Mouse (Mus musculus) neural tube, embryonic 14.5 days (tissue): ENCODE measurements at regions not wholly inside any gene's neighbourhood (a gene's known extent, or its start where the extent isn't known, plus 50 kb on each side); places are given as distances from the start of the nearest gene placed in this dataset.

Experiments
- ATAC-seq: fragments of 200-750 bp; cut with Nextera tagmentation; 2 replicates; pipeline ENCODE4 v1.8.0; 2017; ENCODE audit warnings: low read depth, mild to moderate bottlenecking, moderate TSS enrichment, moderate library complexity
- H3K27ac ChIP-seq: fragments of 300-500 bp; sonication (generic); 2 replicates; pipeline ENCODE4 v1.5.1; 2014; ENCODE audit warnings: low read depth, mild to moderate bottlenecking, control low read depth, low read length, moderate library complexity, mixed read lengths
- H3K27me3 ChIP-seq: fragments of 300-500 bp; sonication (generic); 2 replicates; pipeline ENCODE4 v1.6.1; 2014; ENCODE audit warnings: low read length; ENCODE audit not compliant: control insufficient read depth, insufficient read depth
- H3K36me3 ChIP-seq: fragments of 300-500 bp; sonication (generic); 2 replicates; pipeline ENCODE4 v1.6.1; 2014; ENCODE audit warnings: low read length, mixed read lengths; ENCODE audit not compliant: control insufficient read depth, insufficient read depth
- H3K4me1 ChIP-seq: fragments of 300-500 bp; sonication (generic); 2 replicates; pipeline ENCODE4 v1.6.1; 2014; ENCODE audit warnings: low read length; ENCODE audit not compliant: control insufficient read depth, insufficient read depth
- H3K4me2 ChIP-seq: fragments of 300-500 bp; sonication (generic); 2 replicates; pipeline ENCODE4 v1.6.1; 2014; ENCODE audit warnings: mild to moderate bottlenecking, low read depth, low read length, control low read depth
- H3K4me3 ChIP-seq: fragments of 300-500 bp; sonication (generic); 2 replicates; pipeline ENCODE4 v1.5.1; 2014; ENCODE audit warnings: low read depth, low read length, control low read depth, mixed read lengths
- H3K9ac ChIP-seq: fragments of 300-500 bp; sonication (generic); replicated peaks from 2 replicates; pipeline ENCODE4 v1.6.1; 2014; ENCODE audit warnings: low read depth, mild to moderate bottlenecking, control low read depth, low read length, mixed read lengths
- H3K9me3 ChIP-seq: fragments of 300-500 bp; sonication (generic); 2 replicates; pipeline ENCODE4 v1.6.1; 2016; ENCODE audit warnings: low read length; ENCODE audit not compliant: control insufficient read depth
- WGBS: fragments of 180-500 bp; shearing (Covaris S2); extraction: QIAGEN DNeasy Blood & Tissue Kit; methylation state at CpG from one replicate; pipeline ENCODE4 v1.1.7; 2014; 5-methylcytosine and 5-hydroxymethylcytosine counted together

- WGBS, result 31% methylated on average over 5 of the region's 5 CpGs
- no peak overlapping the region for H3K9ac ChIP-seq
- no peaks in the 10 kb centered on the region for H3K27me3 ChIP-seq
- H3K4me3 ChIP-seq, result no peak overlapping the region
- no peaks in the 10 kb centered on the region for H3K36me3 ChIP-seq
- H3K4me2 ChIP-seq, result no peak overlapping the region
- no peak overlapping the region for H3K27ac ChIP-seq
- no peaks in the 10 kb centered on the region for H3K9me3 ChIP-seq
- peaks cover 9% of the 10 kb centered on the region; the same call in 1 of the 2 replicates for H3K4me1 ChIP-seq
- 0 out of 2 replicates have a peak, but pooled peaks have one; percentile 35 for ATAC-seq
Measured at GRCm38 (mm10) chr5:128522667-128523066, 78.0 kb upstream of the Fzd10 start.

- ATAC-seq, result no peak
- H3K27ac ChIP-seq, result no peak overlapping the region
- H3K4me1 ChIP-seq, result no peaks in the 10 kb centered on the region
- no peak overlapping the region for H3K4me2 ChIP-seq
- no peak overlapping the region for H3K9ac ChIP-seq
- WGBS, result 51% methylated on average over 8 of the region's 8 CpGs
- H3K27me3 ChIP-seq, result no peaks in the 10 kb centered on the region
- H3K4me3 ChIP-seq, result no peak overlapping the region
- no peaks in the 10 kb centered on the region for H3K9me3 ChIP-seq
- H3K36me3 ChIP-seq, result no peaks in the 10 kb centered on the region
Measured at GRCm38 (mm10) chr5:128517336-128517735, 83.3 kb upstream of the Fzd10 start.

GRCm38 (mm10) chr5:128515343-128515742 lies 82.5 kb upstream of the Tmem132d start:
- no peak overlapping the region for H3K9ac ChIP-seq
- H3K36me3 ChIP-seq, result no peaks in the 10 kb centered on the region
- no peaks in the 10 kb centered on the region for H3K9me3 ChIP-seq
- H3K4me3 ChIP-seq, result no peak overlapping the region
- WGBS, result 5% methylated on average over 2 of the region's 2 CpGs
- no peak overlapping the region for H3K27ac ChIP-seq
- H3K27me3 ChIP-seq, result no peaks in the 10 kb centered on the region
- H3K4me1 ChIP-seq, result no peaks in the 10 kb centered on the region
- no peak overlapping the region for H3K4me2 ChIP-seq
- ATAC-seq, result no peak

GRCm38 (mm10) chr5:128513261-128513660 lies 80.4 kb upstream of the Tmem132d start:
- 78% methylated on average over 14 of the region's 14 CpGs for WGBS
- H3K4me3 ChIP-seq, result no peak overlapping the region
- ATAC-seq, result no peak
- H3K27me3 ChIP-seq, result no peaks in the 10 kb centered on the region
- no peaks in the 10 kb centered on the region for H3K9me3 ChIP-seq
- H3K27ac ChIP-seq, result no peak overlapping the region
- H3K9ac ChIP-seq, result no peak overlapping the region
- no peaks in the 10 kb centered on the region for H3K4me1 ChIP-seq
- no peaks in the 10 kb centered on the region for H3K36me3 ChIP-seq
- H3K4me2 ChIP-seq, result no peak overlapping the region

GRCm38 (mm10) chr5:128512606-128513005 lies 79.7 kb upstream of the Tmem132d start:
- Histone ChIP-seq H3K27me3 (no peaks in the 10 kb centered on the region), H3K27ac (no peak overlapping the region), H3K4me1 (no peaks in the 10 kb centered on the region), H3K4me3 (no peak overlapping the region), H3K9ac (no peak overlapping the region), H3K36me3 (no peaks in the 10 kb centered on the region), H3K9me3 (no peaks in the 10 kb centered on the region), H3K4me2 (no peak overlapping the region)
- no peak for ATAC-seq
- WGBS, result 91% methylated on average over 9 of the region's 9 CpGs

- Histone ChIP-seq H3K4me1 (no peaks in the 10 kb centered on the region), H3K9me3 (no peaks in the 10 kb centered on the region), H3K9ac (no peak overlapping the region), H3K4me2 (no peak overlapping the region), H3K27ac (no peak overlapping the region), H3K36me3 (no peaks in the 10 kb centered on the region), H3K27me3 (no peaks in the 10 kb centered on the region), H3K4me3 (no peak overlapping the region)
- WGBS, result 7% methylated on average over 4 of the region's 4 CpGs
- ATAC-seq, result no peak
Measured at GRCm38 (mm10) chr5:128504502-128504901, 71.6 kb upstream of the Tmem132d start.

- Histone ChIP-seq H3K27me3 (no peaks in the 10 kb centered on the region), H3K4me1 (no peaks in the 10 kb centered on the region), H3K9me3 (no peaks in the 10 kb centered on the region), H3K9ac (no peak overlapping the region), H3K36me3 (no peaks in the 10 kb centered on the region), H3K27ac (no peak overlapping the region), H3K4me2 (no peak overlapping the region), H3K4me3 (no peak overlapping the region)
- ATAC-seq, result no peak
- WGBS, result 56% methylated on average over 9 of the region's 9 CpGs
Measured at GRCm38 (mm10) chr5:128499488-128499887, 66.6 kb upstream of the Tmem132d start.

- WGBS, result 64% methylated on average over 5 of the region's 5 CpGs
- H3K9ac ChIP-seq, result no peak overlapping the region
- H3K27ac ChIP-seq, result no peak overlapping the region
- no peak overlapping the region for H3K4me2 ChIP-seq
- no peaks in the 10 kb centered on the region for H3K4me1 ChIP-seq
- no peak overlapping the region for H3K4me3 ChIP-seq
- H3K27me3 ChIP-seq, result no peaks in the 10 kb centered on the region
- no peaks in the 10 kb centered on the region for H3K9me3 ChIP-seq
- H3K36me3 ChIP-seq, result no peaks in the 10 kb centered on the region
- no peak for ATAC-seq
Measured at GRCm38 (mm10) chr5:128499033-128499432, 66.2 kb upstream of the Tmem132d start.

GRCm38 (mm10) chr5:128492541-128492940 lies 59.7 kb upstream of the Tmem132d start:
- Histone ChIP-seq H3K4me2 (no peak overlapping the region), H3K4me1 (no peaks in the 10 kb centered on the region), H3K9ac (no peak overlapping the region), H3K27me3 (no peaks in the 10 kb centered on the region), H3K9me3 (no peaks in the 10 kb centered on the region), H3K4me3 (no peak overlapping the region), H3K27ac (no peak overlapping the region), H3K36me3 (no peaks in the 10 kb centered on the region)
- ATAC-seq, result no peak
- WGBS, result 88% methylated on average over 5 of the region's 5 CpGs

GRCm38 (mm10) chr5:128491155-128491554 lies 58.3 kb upstream of the Tmem132d start:
- H3K9ac ChIP-seq, result no peak overlapping the region
- no peaks in the 10 kb centered on the region for H3K9me3 ChIP-seq
- H3K4me1 ChIP-seq, result no peaks in the 10 kb centered on the region
- no peak overlapping the region for H3K4me3 ChIP-seq
- H3K27ac ChIP-seq, result no peak overlapping the region
- WGBS, result 39% methylated on average over 9 of the region's 9 CpGs
- no peak overlapping the region for H3K4me2 ChIP-seq
- no peak for ATAC-seq
- H3K36me3 ChIP-seq, result no peaks in the 10 kb centered on the region
- no peaks in the 10 kb centered on the region for H3K27me3 ChIP-seq
